Mouse (Mus musculus) fibroblast of lung, adult 2 months (primary cell): ENCODE data around the gene Mllt10.
A peak's percentile ranks its signal among the peaks of the same experiment; 100 is the strongest.

Experiments
- DNase-seq: peaks from one replicate; pipeline ENCODE4 v3.0.0-alpha.2; 2011; ENCODE audit warnings: low read depth

Gene Mllt10

DNA sequence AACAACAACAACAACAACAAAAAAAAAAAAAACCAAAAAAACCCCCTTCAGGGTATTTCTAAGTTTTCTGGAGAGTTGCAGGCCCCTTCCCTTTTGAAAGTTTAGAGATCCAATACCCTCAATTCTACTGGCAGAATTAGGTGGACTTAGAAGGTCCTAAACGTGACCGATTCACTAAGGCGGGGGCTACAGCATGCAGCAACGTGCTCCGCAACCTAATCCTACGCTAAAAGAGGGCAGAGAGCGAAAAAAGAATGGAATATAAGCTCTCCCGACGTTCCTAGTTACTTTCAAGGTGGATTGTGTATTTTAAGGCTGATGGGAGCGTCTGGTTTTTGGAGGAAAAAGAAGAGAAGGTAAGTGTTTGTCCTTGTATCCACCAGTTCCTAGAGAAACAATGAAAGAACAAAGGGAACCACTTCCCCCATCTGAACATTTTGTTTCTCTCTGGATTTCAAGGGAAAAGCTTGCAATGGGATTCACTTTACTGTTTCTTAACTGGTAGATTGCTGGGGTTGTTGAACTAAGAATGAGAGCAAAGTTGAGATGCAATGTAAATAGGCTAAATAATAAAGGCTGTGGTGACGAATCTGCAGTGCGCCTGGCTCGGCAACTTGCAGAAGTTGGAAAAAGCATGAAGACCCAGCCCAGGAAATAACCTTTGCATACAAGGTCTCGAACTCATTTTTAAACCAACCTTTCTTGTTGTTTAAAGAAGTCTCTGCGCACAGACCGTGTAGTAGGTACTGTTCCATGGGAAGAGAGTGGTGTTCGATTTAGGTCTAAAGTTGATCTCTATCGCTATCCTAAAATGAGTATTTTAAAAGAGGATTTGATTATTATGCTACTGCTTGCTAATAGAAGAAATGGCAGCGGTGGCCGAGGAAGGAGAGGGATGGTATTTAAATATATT lies at the start of gene Mllt10:
Gene Mllt10 (plus strand): TSS at position 222 of the 913 bp plus-strand sequence.
- DNase-seq: no peak

DNA sequence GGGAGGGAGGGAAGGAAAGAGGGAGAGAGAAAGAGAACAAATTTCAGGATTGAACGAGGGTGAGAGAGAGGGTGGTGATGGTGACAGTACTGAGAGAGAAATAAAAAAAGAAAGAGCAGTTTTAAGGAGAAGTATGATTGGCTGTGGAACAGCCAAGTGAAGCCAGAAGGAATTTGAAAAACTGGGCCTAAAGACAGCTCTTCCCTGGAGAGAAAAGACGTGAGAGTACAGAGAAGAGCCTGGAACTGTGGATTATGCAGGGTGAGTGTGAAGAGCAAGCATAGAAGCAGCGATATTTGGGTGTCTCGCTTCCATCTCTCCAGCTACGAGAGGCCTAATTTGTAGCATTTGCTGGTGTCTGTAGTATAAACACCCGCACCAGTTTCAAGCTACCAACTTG lies 43.8 kb upstream of the Mllt10 start:
- DNase-seq: no peak

DNA sequence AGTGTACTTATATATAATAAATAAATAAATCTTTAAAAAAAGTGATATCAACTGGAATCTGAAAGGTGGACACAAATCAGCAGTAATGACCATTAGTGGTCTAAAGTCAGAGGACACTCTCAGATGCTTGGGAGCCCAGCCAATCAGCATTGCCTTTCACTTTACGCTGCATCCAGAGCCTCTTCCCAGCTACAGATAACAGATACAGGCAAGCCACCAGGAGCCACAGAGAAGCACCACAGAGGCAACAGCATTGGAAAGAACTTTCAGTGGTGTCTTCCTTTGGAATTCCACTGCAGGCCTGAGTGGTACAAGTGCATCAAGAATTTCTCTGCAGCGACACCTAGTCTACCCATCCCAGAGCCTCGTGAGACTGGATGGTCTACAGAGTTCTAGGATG lies 42.2 kb upstream of the Mllt10 start:
- no peak for DNase-seq

DNA sequence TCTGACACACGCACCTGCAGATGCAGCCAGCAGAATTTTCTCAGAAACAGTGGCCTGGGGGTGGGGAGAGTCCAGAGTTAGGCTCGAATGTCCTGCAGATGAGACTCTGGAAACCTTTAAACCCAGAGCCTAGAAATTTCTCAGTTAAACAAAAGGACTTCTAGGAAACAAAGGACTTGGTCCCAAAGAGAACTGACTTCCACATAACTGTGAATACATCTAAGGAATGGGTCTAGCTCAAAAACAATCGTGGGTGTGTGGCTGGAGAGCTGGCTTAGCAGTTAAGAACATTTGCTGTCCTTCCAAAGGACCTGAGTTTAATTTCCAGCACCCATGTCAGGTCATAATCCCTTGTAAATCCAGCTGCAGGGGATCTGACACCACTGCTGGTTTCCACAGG lies 39.5 kb upstream of the Mllt10 start:
- DNase-seq: no peak

DNA sequence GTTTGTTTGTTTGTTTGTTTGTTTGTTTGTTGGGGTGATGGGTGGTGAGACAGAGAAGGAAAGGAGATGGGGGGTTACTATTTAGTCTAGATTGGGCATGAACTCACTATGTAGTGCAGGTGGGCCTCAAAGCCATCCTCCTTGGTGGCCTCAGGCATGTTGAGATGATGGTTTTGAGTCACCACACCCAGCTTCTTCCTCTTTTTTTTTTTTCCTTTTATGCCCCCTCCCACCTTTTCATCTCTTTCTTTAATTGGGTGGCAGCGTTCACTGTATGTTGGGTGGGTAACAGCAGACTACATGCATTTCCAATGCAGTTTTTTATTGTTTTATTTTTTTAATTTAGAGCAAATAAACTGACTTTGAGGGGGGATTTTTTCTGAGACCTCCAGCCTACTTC lies 38.4 kb upstream of the Mllt10 start:
- DNase-seq: no peak

DNA sequence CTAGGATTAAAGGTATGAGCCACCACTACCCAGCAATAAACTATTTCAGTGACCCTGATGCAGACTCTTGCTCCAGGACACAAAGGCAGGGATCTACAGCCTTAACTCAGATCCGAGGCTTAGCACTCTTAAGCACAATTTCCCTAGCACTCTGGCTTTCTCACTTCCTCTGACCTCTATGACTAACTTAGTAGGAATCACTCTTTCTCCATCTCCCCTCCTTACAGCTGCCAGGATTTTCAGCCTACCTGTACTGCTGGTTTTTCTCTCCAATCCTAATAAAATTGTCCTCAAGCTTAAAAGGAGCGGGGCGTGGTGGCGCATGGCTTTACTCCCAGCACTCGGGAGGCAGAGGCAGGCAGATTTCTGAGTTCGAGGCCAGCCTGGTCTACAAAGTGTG lies 37.7 kb upstream of the Mllt10 start:
- DNase-seq: no peak

DNA sequence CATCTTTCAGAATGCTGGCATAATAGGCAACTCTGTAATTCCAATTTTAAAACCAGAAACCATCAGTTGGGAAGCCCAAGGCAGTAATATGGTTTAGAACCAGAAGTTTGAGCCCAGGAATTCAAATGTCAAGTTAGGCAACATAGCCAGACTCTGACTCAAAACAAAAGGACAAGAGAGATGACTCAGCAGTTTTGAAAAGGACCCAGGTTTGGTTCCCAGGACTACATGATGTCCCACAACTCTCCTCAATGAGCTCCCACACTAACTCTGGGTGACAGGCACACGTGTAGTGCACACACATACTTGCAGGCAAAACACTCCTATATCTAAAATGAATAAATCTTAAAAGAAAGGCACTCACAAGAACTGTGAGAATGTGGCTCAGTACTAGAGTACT lies 35.9 kb upstream of the Mllt10 start:
- no peak for DNase-seq

DNA sequence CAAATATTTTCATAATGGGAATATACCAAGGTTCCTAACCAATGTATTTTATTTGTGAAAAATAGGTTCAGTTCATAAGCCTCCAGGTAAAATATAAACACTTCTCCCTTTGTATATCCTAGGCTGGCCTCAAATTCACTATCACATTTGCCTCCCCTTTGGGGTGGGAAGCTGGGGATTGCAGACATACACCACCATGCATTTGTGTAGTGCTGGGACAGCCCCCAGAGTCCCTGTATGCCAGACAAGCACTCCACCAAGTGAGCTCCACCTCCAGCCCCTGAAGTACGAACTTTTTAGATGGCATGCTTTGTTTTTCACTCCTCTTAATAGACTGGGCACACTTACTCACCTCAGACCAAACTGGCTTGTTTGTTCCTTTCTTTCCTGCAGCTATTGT lies 32.2 kb upstream of the Mllt10 start:
- no peak for DNase-seq

DNA sequence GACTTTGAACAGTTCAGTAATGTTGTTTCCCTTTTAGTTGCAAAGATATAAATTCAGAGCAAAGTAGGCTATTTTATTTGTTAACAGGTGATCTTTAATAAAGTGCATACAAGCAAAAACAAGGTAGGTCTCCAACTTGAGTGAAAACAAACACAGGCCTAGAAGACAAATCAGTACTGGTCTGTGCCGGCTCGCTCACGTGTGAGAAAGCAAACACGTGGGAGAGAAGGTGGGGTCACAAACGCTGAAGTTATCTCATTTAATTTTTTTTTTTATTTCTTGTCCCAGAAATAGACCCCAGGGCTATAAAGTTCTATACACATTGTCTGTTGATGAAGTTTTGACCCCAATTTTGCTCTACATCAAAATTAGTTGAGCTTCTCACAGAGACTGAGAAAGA lies 29.9 kb upstream of the Mllt10 start:
- DNase-seq: no peak

DNA sequence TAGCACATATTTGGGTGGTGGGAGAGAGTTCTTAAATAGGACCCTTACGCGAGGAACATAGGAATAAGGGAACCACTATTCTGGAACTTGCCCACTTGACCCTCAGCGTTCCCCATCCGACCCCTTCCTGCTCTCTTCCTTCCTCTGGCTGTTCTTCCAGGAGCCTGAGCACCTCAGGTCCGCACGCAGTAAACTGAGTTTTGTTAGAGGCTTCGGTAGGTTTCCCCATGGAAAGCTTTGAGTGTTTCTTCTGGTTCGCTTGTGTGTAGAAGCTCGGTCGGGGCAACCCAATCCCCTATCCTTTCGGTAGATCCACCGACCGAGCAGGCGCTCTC lies 29.3 kb upstream of the Mllt10 start:
- DNase-seq: no peak

DNA sequence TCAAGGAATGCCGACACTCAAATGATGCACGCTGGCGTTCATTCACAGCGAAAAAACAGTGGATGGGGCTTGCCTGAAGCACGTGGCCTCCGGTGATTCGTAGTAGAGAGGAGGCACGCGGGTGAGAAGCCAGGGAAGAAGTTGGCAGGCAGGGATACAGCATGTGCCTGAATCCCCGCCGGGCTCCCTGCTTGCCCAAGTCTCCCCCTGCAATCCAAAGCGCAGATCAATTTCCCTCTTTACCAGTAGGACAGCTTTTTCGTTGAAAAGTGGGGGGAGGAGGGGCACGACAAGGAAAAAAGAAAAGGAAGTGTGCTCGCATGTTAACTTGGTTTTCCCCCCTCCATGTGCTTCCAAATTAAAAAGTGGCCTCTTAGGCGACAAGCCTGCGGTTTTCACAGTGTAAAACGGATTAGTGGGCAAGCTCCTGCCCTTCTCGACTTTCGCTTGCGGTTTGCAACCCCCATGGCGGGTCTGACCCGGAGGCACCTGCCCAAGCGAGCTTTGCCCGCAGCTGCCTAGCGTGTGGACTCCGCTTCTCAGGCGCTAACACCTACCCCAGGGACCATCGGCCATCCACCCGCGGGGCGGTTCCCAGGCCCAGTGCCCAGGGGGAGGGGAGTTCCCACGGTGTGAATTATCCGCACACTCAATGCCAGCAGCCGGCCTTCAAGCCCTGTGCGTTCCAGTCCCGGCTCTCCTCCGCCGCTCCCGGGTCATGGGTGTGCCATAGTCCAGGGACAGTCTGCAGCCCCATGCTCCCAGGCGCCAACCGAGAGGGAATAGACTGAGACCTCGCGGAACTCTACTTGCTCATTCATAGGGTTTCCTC lies 28.7 kb upstream of the Mllt10 start:
- peak; percentile 62 for DNase-seq

DNA sequence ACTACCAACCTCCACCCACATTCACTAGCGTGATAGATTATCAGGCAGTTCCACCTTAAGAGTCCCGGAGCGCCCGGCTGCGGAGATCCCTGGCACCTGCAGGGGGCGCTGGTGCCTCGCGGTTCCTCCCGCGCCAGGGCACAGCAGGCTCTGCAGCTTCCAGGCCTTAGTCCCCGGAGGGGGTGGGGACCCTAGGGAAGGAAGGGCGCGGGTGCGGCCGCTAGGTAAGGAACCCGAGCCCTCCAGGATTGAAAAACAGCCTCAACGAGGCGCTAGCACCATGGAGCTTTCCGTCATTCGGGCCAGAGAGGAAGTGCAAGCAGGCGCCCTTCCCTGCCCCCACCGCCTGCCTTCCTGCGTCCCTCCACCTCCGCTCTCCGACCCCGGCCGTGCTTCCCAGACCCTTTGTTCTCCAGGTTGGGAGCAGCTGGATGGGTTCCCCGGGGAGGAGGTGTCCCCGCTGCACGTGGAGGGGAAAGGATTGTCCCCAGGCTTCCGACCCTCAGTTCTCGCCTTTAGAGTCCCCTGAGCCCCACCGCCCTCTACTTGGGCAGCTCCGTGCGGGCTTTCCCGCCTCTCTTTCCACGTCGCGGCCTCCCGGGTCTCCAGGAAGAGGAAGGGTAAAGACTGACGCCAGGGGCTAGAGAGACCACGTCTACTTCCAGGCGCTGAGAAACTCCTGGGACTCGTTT lies 27.4 kb upstream of the Mllt10 start:
- DNase-seq: peak; percentile 83

DNA sequence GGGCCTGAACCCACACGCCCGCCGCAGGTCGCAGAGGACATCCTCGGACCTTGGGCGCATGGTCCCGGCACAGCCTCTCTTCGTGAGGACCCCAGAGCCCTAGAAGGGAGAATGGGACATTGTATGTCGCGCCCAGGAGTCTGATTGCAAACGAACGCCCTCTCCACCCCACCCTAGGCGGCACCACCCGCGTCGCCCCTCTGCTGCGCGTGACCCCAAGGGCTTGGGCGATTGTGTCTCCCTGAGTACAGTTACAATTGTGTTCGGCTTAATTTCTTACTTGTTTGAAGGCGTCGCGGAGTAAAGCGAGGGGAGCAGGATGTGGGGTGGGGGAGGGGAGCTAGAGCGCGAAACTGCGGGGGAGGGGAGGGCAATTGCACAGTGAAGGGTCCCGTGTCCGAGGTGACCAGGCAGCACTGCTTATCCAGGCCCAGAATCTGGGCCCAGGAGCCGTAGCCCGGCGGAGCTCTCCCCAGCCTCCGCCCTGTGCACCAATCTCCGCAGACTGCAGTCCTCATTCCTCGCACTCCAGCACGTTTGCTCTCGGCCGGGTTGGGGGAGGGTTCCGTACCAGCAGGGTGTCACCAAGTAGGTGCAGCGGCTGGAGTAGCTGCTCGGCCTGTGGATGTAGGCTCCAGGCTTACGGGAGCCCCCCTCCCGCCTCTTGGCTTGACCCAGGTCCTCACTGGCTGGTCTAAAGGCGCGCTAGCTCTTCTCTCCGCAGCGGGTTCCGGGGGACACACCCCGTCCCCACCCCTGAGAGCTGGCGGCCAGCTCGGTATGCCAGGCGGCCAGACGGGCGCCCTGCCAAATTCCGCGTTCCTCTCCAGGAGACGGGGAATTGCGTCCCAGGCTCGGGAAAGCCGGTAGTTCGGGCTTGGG lies 26.7 kb upstream of the Mllt10 start:
- DNase-seq: peak; percentile 45

DNA sequence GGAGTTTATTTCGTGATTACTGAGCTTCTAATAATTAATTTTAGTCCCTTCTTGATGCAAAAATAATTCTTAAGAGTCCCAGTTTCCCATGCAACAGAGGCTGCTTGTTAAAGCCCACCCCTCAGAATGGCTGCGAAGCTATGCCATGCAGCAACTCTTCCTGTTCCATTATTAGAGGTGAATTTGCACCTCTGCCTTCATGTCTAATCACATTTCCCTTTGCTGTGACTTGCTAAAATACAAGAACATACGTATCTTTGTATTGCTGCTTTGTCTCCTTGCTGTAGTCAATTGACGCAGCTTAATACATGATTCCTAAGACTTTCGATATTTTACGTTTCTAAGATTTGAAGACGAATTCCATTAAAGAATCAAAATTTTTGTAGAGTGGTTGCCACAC lies 25.4 kb upstream of the Mllt10 start:
- DNase-seq: no peak

DNA sequence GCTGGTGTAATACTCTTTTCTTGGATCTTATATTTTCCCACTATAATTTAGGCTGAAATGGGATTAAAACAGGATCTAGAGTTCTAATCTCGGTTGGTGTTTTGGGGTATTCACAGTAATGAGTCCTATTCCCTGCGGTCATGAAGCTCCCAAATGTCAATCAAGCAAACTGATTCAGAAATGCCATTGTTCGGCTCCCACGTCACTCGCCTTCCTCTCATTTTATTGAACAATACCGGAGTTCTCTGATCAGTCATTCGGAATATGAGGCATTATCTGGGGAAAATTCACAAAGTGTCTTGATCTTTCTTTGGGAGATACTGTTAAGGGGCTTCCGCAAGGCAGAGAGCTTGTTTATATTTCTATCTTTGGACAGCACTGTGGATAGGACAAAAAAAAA lies 24.5 kb upstream of the Mllt10 start:
- no peak for DNase-seq

DNA sequence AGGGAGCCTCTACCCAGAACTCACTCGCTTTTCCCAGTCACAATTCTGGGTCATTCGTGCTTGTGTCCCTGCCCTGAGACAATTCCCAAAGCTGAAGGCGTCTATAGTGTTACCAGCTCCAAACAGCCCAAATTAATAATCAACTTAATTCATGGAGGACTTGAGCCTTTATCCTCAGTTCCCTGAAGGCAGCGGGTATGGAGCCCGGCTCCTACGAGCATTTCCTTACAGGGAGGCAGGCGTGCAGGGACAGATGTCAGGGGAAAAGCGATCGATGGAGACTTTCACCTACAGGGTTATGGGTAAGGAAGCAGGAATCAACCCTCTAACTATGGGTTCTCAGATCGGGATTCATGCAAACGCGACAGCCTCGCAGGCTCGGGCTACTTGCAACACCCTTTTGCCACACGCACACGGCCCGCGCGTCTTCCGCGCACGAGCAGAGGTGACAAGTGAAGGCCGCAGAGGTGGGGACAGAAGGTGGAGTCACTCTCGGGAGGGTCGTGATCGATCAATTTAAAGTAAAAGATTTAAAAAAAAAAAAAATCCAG lies 23.7 kb upstream of the Mllt10 start:
- no peak for DNase-seq

DNA sequence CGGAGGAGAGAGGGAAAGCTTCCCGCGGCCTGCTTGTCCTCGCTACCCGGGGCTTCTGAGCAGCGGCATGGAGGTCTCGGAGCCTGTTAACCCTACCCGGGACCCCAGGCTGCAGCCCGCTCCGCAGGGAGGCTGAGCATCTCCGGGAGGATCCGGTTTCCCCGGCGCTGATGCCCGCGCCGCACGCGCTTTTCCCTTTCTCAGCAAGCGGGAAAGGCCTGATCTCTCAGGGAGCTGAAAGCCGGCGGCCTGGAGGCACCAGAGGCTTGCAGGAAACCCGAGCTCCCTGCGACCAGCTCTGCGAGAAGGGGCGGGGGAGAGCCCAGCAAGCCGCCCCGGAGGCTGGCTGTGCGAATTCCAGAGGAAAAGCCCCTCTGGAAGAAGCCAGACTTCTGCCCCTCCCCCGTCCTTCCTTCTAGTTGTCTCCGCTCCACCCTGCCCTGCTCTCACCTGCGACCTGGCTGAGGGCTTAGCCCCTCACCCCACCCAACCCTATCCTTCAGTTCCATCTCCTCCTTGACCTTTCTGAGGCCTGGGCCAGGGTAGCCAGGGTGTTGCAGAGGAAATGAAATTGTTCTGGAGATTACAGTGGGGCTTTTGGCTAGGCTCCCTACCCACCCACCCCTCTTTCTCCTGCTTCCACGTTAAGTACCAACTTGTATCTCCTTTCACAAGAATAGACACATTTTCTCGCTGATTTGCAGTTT lies 23.1 kb upstream of the Mllt10 start:
- no peak for DNase-seq

DNA sequence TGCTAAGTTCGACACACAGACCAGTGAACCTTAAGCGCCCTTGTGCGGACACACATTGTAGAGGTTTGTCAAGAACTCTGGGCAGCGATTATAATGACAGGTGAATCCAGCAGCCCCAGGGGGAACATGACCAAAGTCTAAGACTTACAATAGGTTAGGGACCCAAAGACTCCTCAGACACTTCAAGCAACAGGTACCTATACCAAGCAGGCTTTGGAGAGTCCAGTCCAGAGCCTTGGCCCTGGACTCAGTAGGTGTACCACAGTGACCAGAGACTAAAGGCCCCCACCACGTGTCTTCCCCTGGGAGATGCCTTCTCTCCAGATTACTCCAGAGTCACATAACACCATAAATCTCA lies 22.5 kb upstream of the Mllt10 start:
- no peak for DNase-seq

DNA sequence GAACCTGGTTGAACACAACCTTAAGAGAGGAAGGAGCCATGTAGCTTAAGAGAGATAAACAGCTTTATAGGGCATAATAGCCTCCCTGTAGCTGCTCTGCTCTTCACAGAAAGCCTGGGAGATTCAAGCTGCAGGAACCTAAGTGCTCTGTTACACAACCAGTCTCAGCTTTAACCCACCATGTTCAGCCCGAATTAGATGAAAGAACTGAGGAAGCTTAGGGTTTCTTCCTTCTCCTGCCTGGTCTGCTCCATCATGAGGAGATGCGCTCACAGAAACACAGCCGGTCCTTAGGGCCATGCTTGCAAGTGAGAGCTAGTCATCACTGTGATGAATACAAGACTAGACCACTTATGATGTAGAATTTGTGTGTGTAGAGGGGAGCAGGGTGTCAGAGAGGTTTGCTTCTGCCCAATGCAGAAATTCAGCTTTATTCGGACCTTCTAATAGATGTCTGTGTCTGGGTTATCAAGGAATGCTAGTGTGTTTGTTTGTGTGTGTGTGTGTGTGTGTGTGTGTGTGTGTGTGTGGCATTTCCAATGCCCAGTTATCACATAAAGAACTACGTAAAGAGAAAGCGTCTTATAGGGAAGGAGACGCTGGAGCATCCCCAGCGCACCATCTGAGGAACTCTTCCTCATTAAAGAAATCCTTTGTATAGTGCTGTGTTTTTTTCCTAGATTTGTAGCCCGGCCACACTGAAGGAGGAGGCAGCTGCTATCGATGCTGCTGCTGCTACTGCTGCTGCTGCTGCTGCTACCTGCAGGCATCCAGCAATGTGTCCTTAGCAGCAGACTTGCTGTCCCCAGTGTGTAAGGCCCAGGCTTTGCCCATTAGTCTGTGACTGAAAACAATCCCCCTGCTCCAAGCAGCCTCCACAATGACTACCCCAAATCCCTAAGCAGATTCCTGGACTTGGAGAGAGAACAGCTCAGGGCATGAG lies 21.6 kb upstream of the Mllt10 start:
- no peak for DNase-seq
